Mouse (Mus musculus) cortical plate, adult 2 months (tissue): ENCODE results near the gene Gltpd2.

Experiments used
- CTCF ChIP-seq: fragments of 200-500 bp; IDR thresholded peaks from 2 replicates; pipeline ENCODE4 v1.5.1; 2011; ENCODE audit warnings: mild to moderate bottlenecking, control low read depth, low read length; ENCODE audit not compliant: insufficient read depth; ENCODE audit errors: extremely low read depth
- POLR2A ChIP-seq: fragments of 200-500 bp; IDR thresholded peaks from 2 replicates; pipeline ENCODE4 v1.6.1; 2011; ENCODE audit warnings: mild to moderate bottlenecking, low read length, control low read depth; ENCODE audit not compliant: insufficient read depth; ENCODE audit errors: extremely low read depth

- TF ChIP-seq CTCF (no peak), POLR2A (no peak)
These were observed 7.2 kb downstream of the Gltpd2 start for GRCm38 (mm10) chr11:70526211-70526610.
